In genomic region chr7:91218321-91218987, GRCm38 (mm10) we compare ENCODE assay signal across 12 mouse cellular contexts.
DNase-seq lines count a peak whose midpoint lies in the region; TF ChIP-seq lines count a peak whose summit lies in the region.
"Had no signal": no experiment of that assay in that cellular context is flagged by ENCODE, and none has a peak within 500 bp of the region (broad histone marks: within the 10 kb centered on the region; RNA-seq: fewer than 3 reads in every experiment).

No protein-coding gene starts in this region.

- H3K27ac ChIP-seq in layer of hippocampus, adult 2 months = peak overlapping the region; percentile 61
- 0 out of 2 replicates have a peak overlapping the region, but pooled peaks have one; percentile 53 for H3K27ac ChIP-seq in olfactory bulb, adult 2 months (ENCODE audit: insufficient read depth, low read depth, low read length)
- no peak overlapping the region for H3K27ac ChIP-seq in kidney, adult 2 months (ENCODE audit: insufficient read depth, low read depth, low read length)
- H3K27ac ChIP-seq in heart, adult 2 months = no peak overlapping the region
- H3K27ac ChIP-seq: stomach, embryonic 15.5 days had no signal

- intact Hi-C loops in heart, adult 2 months (cut with DNase I) = no loop called here

- H3K4me1 ChIP-seq in olfactory bulb, adult 2 months (ENCODE audit: control insufficient read depth, insufficient read depth, low read length) = peaks cover 3% of the 10 kb centered on the region
- H3K4me1 ChIP-seq in kidney, adult 2 months (ENCODE audit: control insufficient read depth, insufficient read depth, low read length) = no peaks in the 10 kb centered on the region
- H3K4me1 ChIP-seq in heart, adult 2 months (ENCODE audit: control insufficient read depth, insufficient read depth, low read length) = no peaks in the 10 kb centered on the region
- H3K4me1 ChIP-seq: stomach, embryonic 15.5 days had no signal

- H3K79me2 ChIP-seq in heart, adult 2 months (replicated peaks; ENCODE audit: control insufficient read depth, insufficient read depth, low read length) = no peaks in the 10 kb centered on the region

- H3K4me3 ChIP-seq in layer of hippocampus, adult 2 months = no peak overlapping the region
- H3K4me3 ChIP-seq in olfactory bulb, adult 2 months (ENCODE audit: insufficient read depth, low read depth, low read length) = no peak overlapping the region
- no peak overlapping the region for H3K4me3 ChIP-seq in kidney, adult 2 months (ENCODE audit: insufficient read depth, low read depth, low read length)
- no peak overlapping the region for H3K4me3 ChIP-seq in heart, adult 2 months
- H3K4me3 ChIP-seq: stomach, embryonic 15.5 days had no signal

- H3K36me3 ChIP-seq in kidney, adult 2 months (ENCODE audit: control insufficient read depth, insufficient read depth, low read length) = no peaks in the 10 kb centered on the region
- H3K36me3 ChIP-seq in heart, adult 2 months (ENCODE audit: control insufficient read depth, insufficient read depth, low read length) = no peaks in the 10 kb centered on the region
- H3K36me3 ChIP-seq: stomach, embryonic 15.5 days had no signal

- H3K27me3 ChIP-seq in kidney, adult 2 months (replicated peaks; ENCODE audit: control insufficient read depth, insufficient read depth, low read length) = no peaks in the 10 kb centered on the region
- H3K27me3 ChIP-seq in heart, adult 2 months (ENCODE audit: control insufficient read depth, insufficient read depth, low read length) = no peaks in the 10 kb centered on the region
- H3K27me3 ChIP-seq: stomach, embryonic 15.5 days had no signal

- 48% methylated on average over 7 of the region's 7 CpGs for WGBS in olfactory bulb, adult 2 months
- WGBS in kidney, adult 2 months = 59% methylated on average over 7 of the region's 7 CpGs
- 46% methylated on average over 7 of the region's 7 CpGs for WGBS in heart, adult 2 months

- TF ChIP-seq EP300 in heart, adult 2 months (IDR thresholded peaks at IDR 0.05; ENCODE audit: insufficient read depth, low read depth, low read length) = no peak

- TF ChIP-seq POLR2A in olfactory bulb, adult 2 months (IDR thresholded peaks at IDR 0.05; ENCODE audit: insufficient read depth, low read depth, low read length) = no peak
- no peak for TF ChIP-seq POLR2A in kidney, adult 2 months (IDR thresholded peaks at IDR 0.05; ENCODE audit: low read depth, low read length)
- TF ChIP-seq POLR2A in heart, adult 2 months (IDR thresholded peaks at IDR 0.05; ENCODE audit: insufficient read depth, low read depth, low read length) = no peak

- TF ChIP-seq CTCF in layer of hippocampus, adult 2 months (conservative IDR thresholded peaks at IDR 0.05) = peak; percentile 18; the same call in 1 of the 2 replicates
- TF ChIP-seq CTCF in olfactory bulb, adult 2 months (IDR thresholded peaks at IDR 0.05; ENCODE audit: insufficient read depth, low read depth, low read length) = no peak
- no peak for TF ChIP-seq CTCF in kidney, adult 2 months (conservative IDR thresholded peaks at IDR 0.05; ENCODE audit: insufficient read depth, insufficient read length, low read depth, low read length)
- TF ChIP-seq CTCF in heart, adult 2 months (IDR thresholded peaks at IDR 0.05) = no peak

- DNase-seq in layer of hippocampus, adult 11-12 months (ENCODE audit: low spot score) = peak; percentile 46
- DNase-seq in layer of hippocampus, postnatal 25 days (ENCODE audit: extremely low spot score in 1 of 2, low spot score in 1 of 2) = no peak
- peak; percentile 13 to 22 for DNase-seq in cerebellum, postnatal 25 days
- DNase-seq in layer of hippocampus, adult 2 months (ENCODE audit: low spot score in 2 of 2) = peak; percentile 57 to 70
- DNase-seq in kidney, adult 2 months = no peak
- DNase-seq in kidney, adult 8-10 months = no peak
- no peak for DNase-seq in heart, adult 2 months
- DNase-seq: heart, postnatal 14 days; lung, embryonic 14.5 days; thymus, postnatal 36 days had no signal

- no peak overlapping the region for H3K9ac ChIP-seq in heart, adult 2 months (ENCODE audit: low read depth, low read length)
- H3K9ac ChIP-seq: lung, embryonic 14.5 days; stomach, embryonic 15.5 days had no signal

Comparison
In these comparisons a context has a peak if more than half of its experiments do, and no peak if none do; other contexts are left out.
1. DNase-seq: peak in layer of hippocampus, adult 11-12 months (single experiment), cerebellum, postnatal 25 days (2 of 2) and layer of hippocampus, adult 2 months (2 of 2); none in layer of hippocampus, postnatal 25 days (0 of 2), kidney, adult 2 months (single experiment), kidney, adult 8-10 months (0 of 2) and heart, adult 2 months (0 of 2).
2. H3K27ac ChIP-seq: peak in layer of hippocampus, adult 2 months (single experiment) and olfactory bulb, adult 2 months (single experiment); none in kidney, adult 2 months (single experiment) and heart, adult 2 months (single experiment).